Mouse (Mus musculus): Measurements from ENCODE around the gene Krt88. TPM values are rescaled to one million over a fixed set of nuclear protein-coding genes. Genes with fewer than 3 reads are reported as not detected.

The Krt88 gene
- polyA plus RNA-seq (2015; fragmentation: Nextera tagmentation; extraction: Ambion mirVana): 0.15 and 0.21 TPM in 2 replicates

- H3K4me1 ChIP-seq (ENCODE audit: insufficient read depth, low read depth, low read length): no peaks in the 10 kb centered on the region
- ATAC-seq: no peak
- H3K4me3 ChIP-seq (ENCODE audit: low read depth, low read length): no peak within 1 kb of the TSS
- no peaks in the 10 kb centered on the region for H3K27me3 ChIP-seq (replicated peaks; ENCODE audit: insufficient read depth, low read length)
- H3K27ac ChIP-seq (ENCODE audit: low read length): no peak within 1 kb of the TSS
- TF ChIP-seq EP300 (IDR thresholded peaks at IDR 0.05) (no peak), CTCF (IDR thresholded peaks at IDR 0.05) (no peak)
- 63% methylated on average over 2 of the region's 2 CpGs for WGBS
- H3K4me2 ChIP-seq (replicated peaks; ENCODE audit: low read depth, low read length): no peak within 1 kb of the TSS
- no peaks in the 10 kb centered on the region for H3K36me3 ChIP-seq (ENCODE audit: insufficient read depth, low read length)
- no peaks in the 10 kb centered on the region for H3K9me3 ChIP-seq (ENCODE audit: low read length)
- DNase-seq (ENCODE audit: low spot score): no peak
- no peak within 1 kb of the TSS for H3K9ac ChIP-seq (replicated peaks; ENCODE audit: low read depth)
These were observed at the start of gene Krt88 for GRCm38 (mm10) chr15:101447444-101447843. Gene Krt88 (plus strand): TSS chr15:101447744.

GRCm38 (mm10) chr15:101398269-101398668 is 49.3 kb upstream of the Krt88 start:
- WGBS: 60% methylated on average over 8 of the region's 8 CpGs
- no peak overlapping the region for H3K27ac ChIP-seq (ENCODE audit: low read length)

DNA sequence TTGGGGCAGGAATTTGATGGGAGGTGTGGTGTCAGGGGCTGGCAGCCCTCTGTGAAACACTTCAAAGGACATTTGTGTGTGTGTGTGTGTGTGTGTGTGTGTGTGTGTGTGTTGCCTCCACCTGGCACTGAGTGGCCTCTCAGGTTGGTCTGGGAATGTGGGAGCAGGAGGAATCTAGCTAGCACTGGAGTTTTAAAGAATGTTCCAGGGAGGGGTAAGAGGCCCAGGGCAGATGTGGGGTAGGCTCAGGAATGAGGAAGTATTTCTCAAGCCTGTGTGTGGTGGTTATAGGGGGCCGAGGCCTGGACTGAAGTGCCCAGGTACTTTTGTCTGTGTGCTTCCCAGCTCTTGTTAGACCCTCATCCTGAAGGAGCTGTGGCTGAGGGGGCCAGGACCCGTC is 36.8 kb upstream of the Krt88 start, which contains the start of gene Krt7:
Gene Krt7 (plus strand): TSS at position 269 of the 400 bp plus-strand sequence.
- H3K9me3 ChIP-seq (ENCODE audit: low read length): no peaks in the 10 kb centered on the region
- peak within 1 kb of the TSS; percentile 57 for H3K4me2 ChIP-seq (replicated peaks; ENCODE audit: low read depth, low read length)
- peak within 1 kb of the TSS; percentile 94 for H3K27ac ChIP-seq (ENCODE audit: low read length)
- DNase-seq (ENCODE audit: low spot score) (peak; percentile 95), ATAC-seq (peak; percentile 91)
- H3K4me1 ChIP-seq (ENCODE audit: insufficient read depth, low read depth, low read length): no peaks in the 10 kb centered on the region
- H3K9ac ChIP-seq (replicated peaks; ENCODE audit: low read depth): peak within 1 kb of the TSS; percentile 46
- peak within 1 kb of the TSS; percentile 43 for H3K4me3 ChIP-seq (ENCODE audit: low read depth, low read length)
- no peaks in the 10 kb centered on the region for H3K27me3 ChIP-seq (replicated peaks; ENCODE audit: insufficient read depth, low read length)
- 24% methylated on average over 2 of the region's 2 CpGs for WGBS
- TF ChIP-seq EP300 (IDR thresholded peaks at IDR 0.05): peak; percentile 98
- no peak for TF ChIP-seq CTCF (IDR thresholded peaks at IDR 0.05)
- no peaks in the 10 kb centered on the region for H3K36me3 ChIP-seq (ENCODE audit: insufficient read depth, low read length)

More at GRCm38 (mm10) chr15:101398269-101398668, 49.3 kb upstream of the Krt88 start:
- H3K4me1 ChIP-seq (ENCODE audit: insufficient read depth, low read depth, low read length): no peaks in the 10 kb centered on the region
- TF ChIP-seq CTCF (IDR thresholded peaks at IDR 0.05) (no peak), EP300 (IDR thresholded peaks at IDR 0.05) (peak; percentile 41)
- H3K4me2 ChIP-seq (replicated peaks; ENCODE audit: low read depth, low read length): no peak overlapping the region
- no peaks in the 10 kb centered on the region for H3K27me3 ChIP-seq (replicated peaks; ENCODE audit: insufficient read depth, low read length)
- H3K4me3 ChIP-seq (ENCODE audit: low read depth, low read length): no peak overlapping the region
- peak; percentile 68 for DNase-seq (ENCODE audit: low spot score)
- H3K36me3 ChIP-seq (ENCODE audit: insufficient read depth, low read length): no peaks in the 10 kb centered on the region
- no peaks in the 10 kb centered on the region for H3K9me3 ChIP-seq (ENCODE audit: low read length)
- H3K9ac ChIP-seq (replicated peaks; ENCODE audit: low read depth): no peak overlapping the region
- ATAC-seq: peak; percentile 81

DNA sequence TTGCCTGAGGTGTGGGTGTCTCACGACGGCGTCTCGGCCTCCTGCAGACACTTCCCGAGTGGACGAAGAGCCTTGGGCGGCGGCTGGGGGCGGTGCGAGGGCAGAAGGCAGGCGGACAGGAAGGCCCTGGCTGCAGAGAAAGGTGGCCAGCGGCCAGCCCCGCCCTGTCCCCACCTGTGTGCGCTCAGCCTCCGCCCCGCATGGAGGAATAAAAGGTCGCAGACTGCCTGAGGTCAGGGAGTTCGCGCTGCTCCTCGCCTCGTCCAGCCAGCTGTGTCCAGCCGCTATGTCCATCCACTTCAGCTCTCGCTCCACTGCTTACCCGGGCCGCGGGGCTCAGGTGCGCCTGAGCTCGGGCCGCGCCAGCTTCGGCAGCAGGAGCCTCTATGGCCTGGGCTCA is 35.4 kb upstream of the Krt88 start:
- ATAC-seq: peak; percentile 80
- Histone ChIP-seq H3K27me3 (replicated peaks; ENCODE audit: insufficient read depth, low read length) (no peaks in the 10 kb centered on the region), H3K4me3 (ENCODE audit: low read depth, low read length) (peak overlapping the region; percentile 43), H3K9me3 (ENCODE audit: low read length) (no peaks in the 10 kb centered on the region), H3K9ac (replicated peaks; ENCODE audit: low read depth) (peak overlapping the region; percentile 60), H3K4me1 (ENCODE audit: insufficient read depth, low read depth, low read length) (no peaks in the 10 kb centered on the region; the same call in 1 of the 2 replicates), H3K4me2 (replicated peaks; ENCODE audit: low read depth, low read length) (peak overlapping the region; percentile 57), H3K27ac (ENCODE audit: low read length) (peak overlapping the region; percentile 94), H3K36me3 (ENCODE audit: insufficient read depth, low read length) (no peaks in the 10 kb centered on the region)
- TF ChIP-seq CTCF (IDR thresholded peaks at IDR 0.05) (no peak), EP300 (IDR thresholded peaks at IDR 0.05) (no peak)
- 12% methylated on average over 22 of the region's 31 CpGs for WGBS
- peak; percentile 86 for DNase-seq (ENCODE audit: low spot score)

DNA sequence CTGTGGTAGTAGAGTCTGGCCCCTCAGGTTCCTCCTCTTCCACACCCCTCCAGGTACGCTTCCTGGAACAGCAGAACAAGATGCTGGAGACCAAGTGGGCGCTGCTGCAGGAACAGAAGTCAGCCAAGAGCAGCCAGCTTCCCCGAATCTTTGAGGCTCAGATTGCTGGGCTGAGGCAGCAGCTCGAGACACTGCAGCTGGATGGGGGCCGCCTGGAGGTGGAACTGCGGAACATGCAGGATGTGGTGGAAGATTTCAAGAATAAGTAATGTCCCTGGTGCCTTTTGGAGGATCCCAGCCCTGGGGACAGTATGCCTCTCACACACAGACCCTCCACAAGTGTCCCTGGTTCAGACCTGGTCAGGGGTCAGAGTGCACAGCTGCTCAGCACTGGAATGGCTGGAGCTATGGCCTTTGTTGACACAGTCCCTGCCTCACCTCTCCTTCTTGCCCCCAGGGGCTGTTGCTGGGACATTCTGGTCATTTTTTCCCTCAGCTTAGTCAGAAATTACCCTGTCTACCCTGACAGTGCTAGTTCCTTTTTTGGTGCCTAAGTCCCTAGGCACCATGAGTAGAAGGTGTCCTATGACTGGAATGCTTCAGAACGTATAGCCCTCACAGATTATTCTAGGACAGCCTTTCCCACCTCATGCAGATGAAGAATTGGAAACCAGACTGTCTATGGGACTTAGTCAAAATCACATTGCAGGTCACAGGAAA is 33.5 kb upstream of the Krt88 start:
- TF ChIP-seq CTCF (IDR thresholded peaks at IDR 0.05) (peak; percentile 51), EP300 (IDR thresholded peaks at IDR 0.05) (no peak)
- 0 out of 2 replicates have a peak overlapping the region, but pooled peaks have one; percentile 60 for H3K9ac ChIP-seq (replicated peaks; ENCODE audit: low read depth)
- no peaks in the 10 kb centered on the region for H3K9me3 ChIP-seq (ENCODE audit: low read length)
- ATAC-seq: no peak
- H3K4me3 ChIP-seq (ENCODE audit: low read depth, low read length): peak overlapping the region; percentile 43
- 24% methylated on average over 7 of the region's 7 CpGs for whole genome bisulfite sequencing
- no peaks in the 10 kb centered on the region for H3K36me3 ChIP-seq (ENCODE audit: insufficient read depth, low read length)
- H3K27ac ChIP-seq (ENCODE audit: low read length): 0 out of 2 replicates have a peak overlapping the region, but pooled peaks have one; percentile 51
- DNase-seq (ENCODE audit: low spot score): peak; percentile 31
- H3K4me2 ChIP-seq (replicated peaks; ENCODE audit: low read depth, low read length): peak overlapping the region; percentile 57
- H3K4me1 ChIP-seq (ENCODE audit: insufficient read depth, low read depth, low read length): no peaks in the 10 kb centered on the region; the same call in 1 of the 2 replicates
- no peaks in the 10 kb centered on the region for H3K27me3 ChIP-seq (replicated peaks; ENCODE audit: insufficient read depth, low read length)

DNA sequence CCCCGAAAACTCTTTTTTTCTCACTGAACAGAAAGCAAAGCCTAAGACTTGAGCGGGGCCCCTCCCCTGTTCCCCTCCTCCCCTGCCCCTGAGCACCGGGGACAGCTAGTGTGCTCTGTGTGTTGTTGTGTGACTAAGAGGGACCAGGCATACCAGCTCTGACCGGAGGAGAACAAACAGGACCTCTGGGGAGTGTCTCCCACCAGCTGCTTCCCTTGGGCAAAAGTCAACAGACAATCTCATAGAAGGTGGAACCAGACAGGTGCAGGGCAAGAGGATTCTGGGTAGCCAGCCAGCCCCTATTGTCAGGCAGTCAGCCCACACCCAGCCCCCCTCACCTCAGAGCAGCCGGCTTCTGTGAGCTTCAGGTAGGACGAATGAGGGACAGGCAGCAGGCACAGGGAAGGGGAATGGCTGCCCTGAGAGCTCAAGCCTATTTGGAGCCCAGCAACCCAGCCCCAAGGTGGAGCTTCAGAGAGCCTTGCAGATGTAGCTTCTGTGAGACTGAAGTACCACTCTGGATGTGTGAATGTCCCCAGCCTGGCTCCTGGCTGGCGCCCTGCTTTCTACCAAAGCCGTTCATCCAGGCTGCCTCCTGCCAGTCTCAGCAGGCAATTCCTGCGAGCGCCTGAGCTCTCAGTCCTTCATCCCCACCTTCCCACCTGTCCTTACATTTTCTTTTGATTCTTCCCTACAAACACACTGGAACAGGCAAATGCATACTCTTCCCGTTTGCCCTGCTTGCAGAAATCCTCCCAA is 32.6 kb upstream of the Krt88 start:
- Histone ChIP-seq H3K4me1 (ENCODE audit: insufficient read depth, low read depth, low read length) (no peaks in the 10 kb centered on the region; the same call in 1 of the 2 replicates), H3K27me3 (replicated peaks; ENCODE audit: insufficient read depth, low read length) (no peaks in the 10 kb centered on the region), H3K4me2 (replicated peaks; ENCODE audit: low read depth, low read length) (peak overlapping the region; percentile 57), H3K9ac (replicated peaks; ENCODE audit: low read depth) (no peak overlapping the region), H3K27ac (ENCODE audit: low read length) (peak overlapping the region; percentile 51; the same call in 1 of the 2 replicates), H3K9me3 (ENCODE audit: low read length) (no peaks in the 10 kb centered on the region), H3K36me3 (ENCODE audit: insufficient read depth, low read length) (no peaks in the 10 kb centered on the region), H3K4me3 (ENCODE audit: low read depth, low read length) (0 out of 2 replicates have a peak overlapping the region, but pooled peaks have one; percentile 8)
- ATAC-seq (no peak), DNase-seq (ENCODE audit: low spot score) (peak; percentile 38)
- no peak for TF ChIP-seq CTCF (IDR thresholded peaks at IDR 0.05)
- no peak for TF ChIP-seq EP300 (IDR thresholded peaks at IDR 0.05)
- 34% methylated on average over 11 of the region's 11 CpGs for WGBS
